Mouse (Mus musculus) heart, postnatal 25 days (tissue): Measurements from ENCODE around the gene Tns1. TPM values are rescaled to one million over a fixed set of nuclear protein-coding genes. Genes with fewer than 3 reads are reported as not detected.

Source experiments
- DNase-seq: peaks from one replicate; pipeline ENCODE4 v3.0.0; 2022; ENCODE audit warnings: low spot score
- intact Hi-C: fragments of 180-260 bp; cut with DNase I; formaldehyde crosslinking; loops from one replicate; pipeline ENCODE4 v1.15.1; 2025
- total RNA-seq, 2 experiments: library from RNA; stranded (reverse); gene quantifications; 2 replicates each; pipeline ENCODE4 v1.2.3; 2021

The Tns1 gene
- total RNA-seq, 2 experiments from 2014 or later = 679 to 701 TPM

GRCm38 (mm10) chr1:74042711-74043467 lies 81.4 kb downstream of the Tns1 start:
- intact Hi-C loops = no loop called here
- no peak for DNase-seq

GRCm38 (mm10) chr1:74041692-74042091 lies 82.6 kb downstream of the Tns1 start:
- no peak for DNase-seq
- intact Hi-C loops = no loop called here

- DNase-seq = no peak
- intact Hi-C loops = no loop called here
Measured at GRCm38 (mm10) chr1:74041178-74041577, 83.1 kb downstream of the Tns1 start.

GRCm38 (mm10) chr1:74036560-74037390 lies 87.5 kb downstream of the Tns1 start:
- peak; percentile 63 for DNase-seq
- intact Hi-C loops = no loop called here

- DNase-seq = no peak
- intact Hi-C loops = no loop called here
Measured at GRCm38 (mm10) chr1:74035912-74036489, 88.2 kb downstream of the Tns1 start.

GRCm38 (mm10) chr1:74035487-74035886 lies 88.8 kb downstream of the Tns1 start:
- no peak for DNase-seq
- intact Hi-C loops = no loop called here

- intact Hi-C loops = no loop called here
- DNase-seq = peak; percentile 59
Measured at GRCm38 (mm10) chr1:74034736-74035135, 89.5 kb downstream of the Tns1 start.

GRCm38 (mm10) chr1:74034211-74034610 lies 90.0 kb downstream of the Tns1 start:
- DNase-seq = no peak
- intact Hi-C loops = no loop called here

GRCm38 (mm10) chr1:74033407-74033806 lies 90.8 kb downstream of the Tns1 start:
- no peak for DNase-seq
- intact Hi-C loops = no loop called here

- no peak for DNase-seq
- intact Hi-C loops = no loop called here
Measured at GRCm38 (mm10) chr1:74032966-74033365, 91.3 kb downstream of the Tns1 start.

GRCm38 (mm10) chr1:74031771-74032609 lies 92.3 kb downstream of the Tns1 start:
- intact Hi-C loops = loop anchor here (2.0 kb wide), 1 partner anchor 31 kb away; no protein-coding TSS in a partner anchor
- DNase-seq = peak; percentile 67

GRCm38 (mm10) chr1:74030901-74031360 lies 93.3 kb downstream of the Tns1 start:
- DNase-seq = peak; percentile 78
- intact Hi-C loops = loop anchor here (2.0 kb wide), 1 partner anchor 30 kb away; no protein-coding TSS in a partner anchor

- DNase-seq = no peak
- intact Hi-C loops = loop anchor here (2.0 kb wide), 1 partner anchor 29 kb away; no protein-coding TSS in a partner anchor
Measured at GRCm38 (mm10) chr1:74030285-74030684, 94.0 kb downstream of the Tns1 start.

- intact Hi-C loops = loop anchor here (1.0 to 2.0 kb wide), 2 partner anchors 29 to 41 kb away; no protein-coding TSS in a partner anchor
Measured at GRCm38 (mm10) chr1:74029669-74030068, 94.6 kb downstream of the Tns1 start.

GRCm38 (mm10) chr1:74028881-74029266 lies 95.4 kb downstream of the Tns1 start:
- intact Hi-C loops = loop anchor here (1.0 kb wide), 1 partner anchor 41 kb away; no protein-coding TSS in a partner anchor
- peak; percentile 67 for DNase-seq

More at GRCm38 (mm10) chr1:74029669-74030068, 94.6 kb downstream of the Tns1 start:
- no peak for DNase-seq

- no peak for DNase-seq
- intact Hi-C loops = no loop called here
Measured at GRCm38 (mm10) chr1:74028118-74028880, 96.0 kb downstream of the Tns1 start.

- intact Hi-C loops = loop anchor here (2.0 kb wide), 1 partner anchor 47 kb away; no protein-coding TSS in a partner anchor
Measured at GRCm38 (mm10) chr1:74027559-74028091, 96.6 kb downstream of the Tns1 start.

GRCm38 (mm10) chr1:74026703-74027195 lies 97.5 kb downstream of the Tns1 start:
- DNase-seq = no peak
- intact Hi-C loops = loop anchor here (2.0 kb wide), 1 partner anchor 48 kb away; no protein-coding TSS in a partner anchor

More at GRCm38 (mm10) chr1:74027559-74028091, 96.6 kb downstream of the Tns1 start:
- DNase-seq = peak; percentile 83
